Mouse (Mus musculus) gastrocnemius, postnatal 25 days (tissue): ENCODE results near the gene Mad1l1. TPM values are rescaled to one million over a fixed set of nuclear protein-coding genes. Genes with fewer than 3 reads are reported as not detected.

ENCODE experiments used
- DNase-seq: peaks from one replicate; pipeline ENCODE4 v3.0.0; 2022
- total RNA-seq, 2 experiments: library from RNA; stranded (reverse); gene quantifications; 1 replicate in 1 of 2; 2 replicates in 1 of 2; pipeline ENCODE4 v1.2.3; 2021

Gene Mad1l1
- total RNA-seq, 2 experiments from 2014 or later: 7.5 to 7.6 TPM

DNA sequence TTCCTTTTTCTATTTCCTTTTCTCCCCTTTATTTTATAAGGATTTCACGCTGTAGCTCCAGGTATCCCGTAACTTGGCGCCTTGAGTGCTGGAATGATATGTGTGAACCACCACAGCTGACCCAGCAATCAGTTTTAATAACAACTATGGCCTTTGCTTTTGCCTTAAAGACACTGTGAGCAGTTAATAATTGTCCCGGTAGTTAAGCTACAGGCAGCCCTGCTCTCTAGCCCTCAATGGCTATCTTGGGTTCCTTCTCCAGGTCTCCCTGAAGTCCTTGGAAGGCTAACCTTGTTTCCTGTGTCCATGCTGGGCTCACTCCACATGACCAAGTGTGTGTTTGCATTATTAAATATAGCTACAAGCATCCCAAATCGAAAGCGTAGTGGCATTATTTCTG, 237.0 kb downstream of the Mad1l1 start:
- no peak for DNase-seq

DNA sequence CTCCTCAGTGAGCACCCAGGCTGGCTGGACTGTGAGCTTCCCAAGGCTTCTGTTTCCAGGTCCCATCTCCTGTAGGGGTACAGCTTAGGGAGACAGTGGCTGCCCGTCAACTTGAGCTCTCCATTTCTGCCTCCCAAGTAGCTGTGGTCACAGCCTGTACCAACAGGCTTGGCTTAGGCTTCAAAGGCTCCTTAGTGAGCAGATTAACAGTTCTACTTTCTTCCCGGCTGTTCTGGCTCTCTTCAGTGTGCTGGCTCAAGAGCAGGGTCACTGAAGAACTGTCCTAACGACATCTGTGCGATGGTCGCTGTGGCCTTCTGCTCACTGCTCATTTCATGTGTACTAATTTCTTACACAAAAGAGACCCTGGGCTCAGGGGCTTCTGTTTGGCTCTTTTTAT, 237.4 kb downstream of the Mad1l1 start:
- peak; percentile 58 for DNase-seq

DNA sequence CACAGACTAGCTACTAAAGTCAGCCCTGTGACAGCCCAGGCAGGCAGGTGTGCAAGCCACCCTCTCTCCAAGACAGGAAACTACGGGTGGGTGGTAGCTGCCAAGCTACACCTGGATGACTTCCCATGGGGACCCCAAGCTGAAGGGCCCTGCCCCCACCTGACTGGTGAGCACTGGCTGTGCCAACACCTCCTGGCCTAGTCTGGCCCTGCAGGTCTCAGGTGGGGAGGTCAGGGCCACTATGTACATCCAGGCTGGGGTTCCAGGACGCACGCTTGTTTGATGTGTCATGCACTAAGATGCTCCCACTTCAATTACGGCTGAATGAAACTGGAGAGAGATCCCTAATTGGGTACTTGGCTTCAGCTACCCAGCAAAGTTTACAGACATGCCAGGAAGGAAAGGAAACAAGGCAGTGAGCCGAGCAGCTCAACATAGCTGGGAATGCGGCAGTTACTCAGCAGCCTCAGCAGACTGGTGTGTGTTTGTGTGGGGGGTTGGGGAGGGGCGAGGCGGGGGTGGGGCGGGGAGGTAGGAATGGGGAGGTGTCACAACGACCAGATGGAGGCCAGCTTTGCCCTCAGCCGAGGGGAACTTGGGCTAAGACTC, 239.0 kb downstream of the Mad1l1 start:
- peak; percentile 58 for DNase-seq

DNA sequence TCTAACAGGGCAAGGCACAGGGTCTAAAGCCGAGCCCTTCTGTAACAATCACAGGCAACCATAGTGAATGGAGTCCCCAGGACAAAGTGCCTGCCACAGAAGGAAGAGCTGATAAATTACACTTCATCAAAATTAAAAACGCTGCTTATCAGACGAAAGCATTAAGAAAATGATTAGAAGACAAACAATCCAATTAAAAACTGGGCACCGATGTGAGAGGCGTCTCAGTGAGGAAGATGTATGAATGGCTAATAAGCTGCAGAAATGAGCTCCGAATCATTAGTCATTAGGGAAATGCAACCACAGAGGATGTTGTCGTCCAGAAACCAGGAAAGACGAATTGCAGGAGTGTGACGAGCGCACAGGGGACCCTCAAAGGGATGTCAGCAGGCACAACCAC, 240.3 kb downstream of the Mad1l1 start:
- no peak for DNase-seq

DNA sequence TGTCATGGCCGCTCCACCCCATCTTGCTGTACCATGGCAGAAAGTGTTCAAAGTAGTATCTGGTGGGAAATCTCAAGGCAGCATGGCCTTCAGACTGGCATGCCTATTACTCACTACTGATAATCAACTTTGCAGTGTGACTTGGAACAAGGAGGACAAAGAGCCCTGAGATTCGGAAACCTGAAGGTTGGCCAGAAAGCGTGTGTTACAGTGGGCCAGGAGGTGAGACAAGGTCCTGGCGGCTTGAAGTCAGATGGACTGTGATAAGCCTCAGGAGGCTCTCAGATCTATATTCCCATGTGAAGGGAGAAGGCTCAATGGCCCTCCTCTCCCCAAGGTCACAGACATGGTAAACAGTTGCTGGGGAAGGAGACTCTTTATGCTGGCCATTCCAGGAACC, 241.8 kb downstream of the Mad1l1 start:
- no peak for DNase-seq

DNA sequence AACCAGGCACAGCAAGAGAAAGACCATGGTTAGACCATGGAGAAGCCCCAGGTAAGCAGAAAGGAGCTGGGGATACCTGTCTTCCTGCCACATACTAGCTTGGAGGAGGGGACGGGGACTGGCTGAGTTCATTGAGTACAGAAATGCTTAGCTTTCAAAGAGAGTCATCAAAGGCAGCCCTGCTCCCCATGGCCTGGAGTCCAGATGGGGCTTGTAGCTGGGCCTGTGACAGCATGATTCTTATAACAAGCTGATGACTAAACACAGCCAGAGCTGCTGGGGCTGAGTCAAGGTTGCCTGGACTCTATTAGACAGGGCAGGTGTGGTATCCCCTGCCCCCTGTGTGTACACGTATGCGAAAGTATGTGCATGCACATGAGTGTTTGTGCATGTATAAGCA, 242.9 kb downstream of the Mad1l1 start:
- DNase-seq: no peak

DNA sequence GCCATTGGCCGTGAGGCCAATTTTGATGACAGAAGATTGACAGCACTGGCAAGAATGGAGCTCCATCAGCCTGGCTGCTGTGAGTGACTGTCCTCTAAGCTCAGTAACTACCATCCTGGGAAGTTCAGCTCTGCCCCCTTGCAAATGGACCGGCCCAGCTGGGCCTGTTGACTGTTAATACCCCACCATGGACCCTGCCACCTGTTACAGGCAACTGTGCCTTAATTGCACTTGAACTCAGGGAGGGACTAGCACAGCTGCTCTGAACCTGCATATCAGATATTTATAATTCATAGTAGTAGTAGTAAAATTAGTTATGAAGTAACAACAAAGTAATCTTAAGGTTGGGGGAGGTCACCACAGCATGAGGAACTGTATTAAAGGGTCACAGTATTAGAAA, 244.9 kb downstream of the Mad1l1 start:
- no peak for DNase-seq

DNA sequence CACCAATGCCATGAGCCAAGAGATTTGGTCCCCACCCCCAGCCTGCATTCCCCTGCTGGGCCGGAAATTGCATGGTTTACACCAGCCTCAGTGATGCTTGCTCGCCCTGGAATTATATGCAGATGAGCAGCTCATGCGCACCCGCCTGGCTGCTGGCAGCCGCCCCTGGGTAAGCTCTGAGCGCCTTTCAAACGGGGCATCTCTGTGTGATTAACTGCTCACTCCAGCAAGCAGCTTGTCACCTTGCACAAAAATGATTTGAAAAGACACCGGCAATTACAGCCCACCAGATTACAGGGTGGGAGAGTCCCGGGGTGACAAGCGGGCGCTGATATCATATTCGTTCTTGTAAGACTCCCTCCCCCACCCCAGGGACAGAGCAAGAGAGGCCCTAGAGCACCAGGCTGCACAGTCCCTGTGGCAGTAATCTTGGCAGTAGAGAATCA, 247.7 kb downstream of the Mad1l1 start:
- DNase-seq: no peak

DNA sequence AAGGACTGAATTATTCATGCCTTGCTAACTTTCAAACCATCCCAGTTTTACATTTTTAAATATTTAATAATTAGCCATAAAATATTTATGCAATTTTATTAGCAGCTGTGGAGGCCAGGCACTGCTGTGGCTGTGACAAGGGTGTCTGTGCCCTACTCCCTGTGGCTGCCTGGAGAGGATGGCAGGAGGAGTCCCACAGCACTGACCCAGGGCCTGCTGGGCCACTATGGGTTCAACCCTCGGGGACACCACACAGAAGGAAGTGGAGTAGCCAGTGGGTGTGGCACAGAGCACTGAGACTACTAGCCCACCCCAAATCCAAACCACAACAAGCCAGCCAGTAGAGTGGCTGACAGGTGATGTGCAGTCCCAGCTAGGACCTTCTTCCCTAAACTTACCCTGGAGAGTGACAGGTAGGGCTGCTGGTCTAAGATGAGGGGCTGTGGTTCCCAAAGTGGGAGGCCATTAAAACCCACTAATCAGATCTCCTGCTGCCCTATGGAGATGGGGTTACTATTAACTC, 248.1 kb downstream of the Mad1l1 start:
- DNase-seq: no peak

DNA sequence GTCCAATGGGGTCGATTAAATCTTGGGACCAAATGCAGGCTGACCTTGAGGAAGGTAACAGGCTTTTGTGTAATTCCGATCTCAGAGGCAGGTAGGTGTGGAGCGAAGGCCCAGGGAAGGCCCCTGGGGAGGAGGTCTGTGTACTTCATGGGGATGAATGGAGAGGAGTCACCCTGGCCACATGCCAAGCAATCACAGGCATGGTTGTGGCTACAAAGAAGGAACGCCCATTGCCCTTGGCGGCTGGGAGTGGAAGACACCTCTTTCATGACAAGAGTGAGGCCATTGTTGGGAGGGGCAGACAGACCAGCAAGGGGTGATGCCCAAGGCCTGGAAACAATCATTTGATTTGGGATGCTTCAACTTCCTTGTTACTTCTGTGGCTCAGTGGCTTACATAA, 252.8 kb downstream of the Mad1l1 start:
- no peak for DNase-seq

DNA sequence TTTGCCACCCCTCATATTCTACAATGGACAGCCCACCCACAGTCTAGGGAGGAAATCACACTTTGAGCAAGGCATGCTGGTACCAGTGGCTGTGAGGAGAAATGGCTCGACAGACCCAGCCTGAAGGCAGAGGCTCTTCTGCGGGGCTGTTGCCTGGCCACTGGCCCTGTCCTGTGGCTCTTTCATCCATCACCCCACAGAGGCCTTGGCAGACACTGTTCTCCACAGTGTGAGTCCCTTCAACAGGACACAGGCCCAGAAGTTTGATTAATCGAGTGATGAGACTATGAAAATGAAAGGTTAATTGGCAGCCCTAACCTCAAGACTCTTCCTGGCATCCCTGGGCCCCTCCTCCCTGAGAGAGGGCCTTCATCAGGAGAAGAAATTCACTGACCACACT, 253.3 kb downstream of the Mad1l1 start:
- DNase-seq: no peak

DNA sequence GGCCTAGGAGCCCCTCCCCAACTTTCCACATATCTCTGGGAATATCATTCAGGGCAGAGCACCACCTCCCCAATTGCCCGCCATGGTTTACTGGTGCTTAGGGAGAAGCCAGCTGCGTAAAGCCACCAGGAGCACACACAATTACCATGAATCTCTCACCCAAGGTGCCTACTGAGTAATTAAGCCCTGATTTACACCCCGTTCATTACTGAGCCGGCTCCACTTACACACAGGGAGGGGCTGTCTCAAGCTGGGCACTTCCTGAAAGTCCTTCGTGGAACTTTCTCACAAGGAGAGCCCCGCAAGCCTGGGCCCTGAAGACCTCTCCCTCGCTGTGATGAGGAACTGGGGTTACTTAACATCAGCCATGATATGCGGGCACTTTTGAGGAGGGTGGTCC, 254.6 kb downstream of the Mad1l1 start:
- no peak for DNase-seq

DNA sequence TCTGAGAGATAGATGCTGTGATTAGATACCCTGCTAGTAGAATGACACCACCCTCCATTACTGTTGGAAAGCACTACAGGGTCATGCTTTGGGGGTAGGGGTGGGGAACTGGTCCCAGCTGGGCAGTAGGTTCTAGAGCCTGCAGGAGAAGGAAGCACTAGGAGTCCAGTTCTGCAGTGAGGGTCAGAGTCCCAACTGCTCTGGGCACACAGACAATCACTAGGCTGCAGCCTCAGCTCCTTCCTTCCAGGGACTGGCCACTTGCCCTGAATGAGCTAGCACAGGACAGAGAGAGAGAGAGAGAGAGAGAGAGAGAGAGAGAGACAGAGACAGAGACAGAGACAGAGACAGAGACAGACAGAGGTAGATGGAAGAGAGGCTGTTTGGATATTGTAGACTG, 255.1 kb downstream of the Mad1l1 start:
- no peak for DNase-seq

DNA sequence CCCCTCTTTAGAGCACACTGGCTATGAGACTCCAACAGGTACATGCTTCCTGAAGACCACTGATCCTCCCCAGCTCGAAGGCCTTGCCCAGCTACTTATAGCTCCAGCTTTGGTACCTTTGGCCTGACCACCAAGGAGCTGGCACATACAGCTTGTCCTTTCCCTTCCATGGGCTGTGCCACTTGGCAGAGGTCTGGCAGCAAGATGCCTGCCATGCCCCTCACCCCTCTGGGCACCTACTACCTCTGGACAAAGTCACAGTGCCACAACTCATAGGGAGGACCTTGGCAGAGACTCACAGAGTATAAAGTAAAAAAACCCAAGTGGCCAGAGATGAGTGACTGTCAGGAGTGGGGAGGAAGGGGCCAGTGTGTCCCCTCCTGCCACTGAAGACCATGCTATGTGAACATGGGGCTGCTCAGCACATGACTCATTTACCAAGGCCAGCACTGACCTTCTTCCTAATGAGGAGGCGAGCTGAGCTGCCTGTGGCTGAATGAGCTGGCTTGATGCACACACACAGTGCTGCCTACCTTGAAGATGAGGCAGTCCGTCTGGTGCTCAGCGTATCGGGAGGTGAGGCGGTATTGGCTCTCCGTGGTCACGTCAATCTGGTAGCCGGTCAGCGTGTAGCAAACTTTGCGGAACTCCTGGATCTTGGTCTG, 255.9 kb downstream of the Mad1l1 start:
- DNase-seq: no peak

DNA sequence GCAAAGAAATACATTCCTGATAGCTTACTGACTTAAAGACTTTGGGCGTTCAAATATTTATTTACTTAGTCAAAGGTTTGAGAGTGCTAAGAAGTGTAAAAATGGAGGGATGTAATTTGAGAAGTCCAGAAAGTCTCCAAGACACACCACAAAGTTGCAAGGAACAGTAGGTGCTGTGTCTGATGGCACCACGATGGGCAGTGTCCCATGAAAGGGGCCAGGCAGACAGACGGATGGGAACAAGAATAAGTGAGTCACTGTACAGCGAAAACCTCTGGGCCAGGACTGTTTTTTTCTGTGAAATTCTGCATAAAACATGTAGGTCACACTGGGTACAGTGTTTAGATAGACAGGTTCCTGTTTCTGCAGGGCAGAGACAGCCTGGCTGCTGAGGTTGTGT, 256.8 kb downstream of the Mad1l1 start:
- DNase-seq: no peak

DNA sequence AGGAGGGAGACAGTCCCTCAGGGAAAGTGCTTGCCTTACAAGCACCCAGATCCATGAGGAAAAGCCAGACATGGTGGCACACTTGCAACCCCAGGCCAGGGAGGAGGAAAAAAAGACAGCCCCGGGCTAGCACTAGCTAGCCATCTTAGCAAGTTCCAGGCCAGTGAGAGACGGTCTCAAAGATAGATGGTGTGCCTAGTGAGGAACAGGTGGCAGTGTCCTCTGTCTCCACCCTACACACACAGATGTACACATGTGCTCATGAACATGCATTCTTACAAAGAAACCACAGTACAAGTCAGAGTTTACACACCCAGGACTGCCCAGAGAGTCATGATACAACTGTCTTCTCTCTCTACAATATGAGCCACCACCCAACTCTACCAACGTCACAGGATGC, 258.5 kb downstream of the Mad1l1 start:
- DNase-seq: no peak

DNA sequence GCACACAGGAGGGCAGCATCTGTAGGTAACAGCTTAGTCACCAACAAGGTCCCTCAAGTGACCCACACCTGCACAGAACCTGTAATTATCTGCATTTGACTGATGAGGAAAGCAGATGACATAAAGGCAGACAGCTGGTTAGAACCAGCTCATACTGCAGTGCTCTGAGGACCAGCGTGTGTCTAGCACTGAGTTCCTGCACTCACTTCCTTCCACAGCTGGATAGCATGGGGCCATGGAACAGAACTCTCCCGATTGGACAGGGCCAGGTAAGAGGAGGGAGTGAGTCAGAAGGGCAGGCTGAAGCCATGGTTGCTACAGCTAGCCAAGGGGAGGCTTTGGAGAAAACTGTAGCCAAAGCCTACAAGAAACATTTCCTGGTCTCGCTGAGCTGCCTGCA, 259.0 kb downstream of the Mad1l1 start:
- DNase-seq: no peak

DNA sequence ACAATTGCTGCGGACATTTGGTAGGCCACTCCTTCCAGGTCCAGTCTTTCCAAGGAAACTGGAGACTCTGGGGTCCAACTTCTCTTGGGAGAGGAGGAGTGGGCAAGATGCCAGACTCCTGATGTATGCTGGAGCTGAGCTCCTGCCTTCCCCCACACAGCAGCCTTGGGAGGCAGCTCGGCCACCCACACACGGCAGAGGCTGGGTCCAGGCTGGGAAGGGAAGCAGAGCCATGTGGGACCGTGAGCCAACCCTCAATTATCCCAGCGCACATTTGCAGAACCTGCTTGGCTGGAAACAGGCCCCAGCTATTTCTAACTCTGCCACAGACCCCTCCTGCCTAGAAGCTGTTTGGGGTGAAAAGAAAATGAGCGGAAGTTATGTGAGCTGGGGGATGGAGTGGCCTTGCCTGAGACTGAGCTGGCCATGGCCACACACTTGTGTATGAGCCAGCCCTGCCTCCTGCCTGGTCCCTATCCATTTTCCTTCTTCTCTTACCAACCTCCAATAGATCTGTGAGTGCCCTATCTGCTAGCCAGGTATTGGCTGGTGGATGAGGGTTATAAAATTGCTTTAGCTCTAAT, 260.0 kb downstream of the Mad1l1 start:
- DNase-seq: no peak

DNA sequence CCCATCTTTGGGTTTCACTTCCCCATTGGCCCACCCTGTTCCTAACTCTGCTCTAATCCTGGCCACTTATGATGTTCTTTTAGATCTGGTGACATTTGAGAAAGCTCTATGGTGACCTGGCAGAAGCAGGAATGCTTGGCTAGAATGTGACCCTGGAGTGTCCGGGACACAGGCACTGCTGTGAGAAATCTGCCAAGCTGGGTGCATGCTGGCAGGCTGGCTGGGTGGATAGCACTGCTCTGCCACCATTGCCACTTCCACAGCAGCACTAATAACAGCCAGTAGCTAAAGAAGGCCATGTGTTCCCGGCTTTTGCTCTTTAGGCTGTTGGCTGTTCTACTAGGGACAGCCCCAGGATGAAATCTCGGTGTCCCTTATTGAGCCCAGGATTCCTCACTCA, 265.1 kb downstream of the Mad1l1 start:
- peak; percentile 66 for DNase-seq

DNA sequence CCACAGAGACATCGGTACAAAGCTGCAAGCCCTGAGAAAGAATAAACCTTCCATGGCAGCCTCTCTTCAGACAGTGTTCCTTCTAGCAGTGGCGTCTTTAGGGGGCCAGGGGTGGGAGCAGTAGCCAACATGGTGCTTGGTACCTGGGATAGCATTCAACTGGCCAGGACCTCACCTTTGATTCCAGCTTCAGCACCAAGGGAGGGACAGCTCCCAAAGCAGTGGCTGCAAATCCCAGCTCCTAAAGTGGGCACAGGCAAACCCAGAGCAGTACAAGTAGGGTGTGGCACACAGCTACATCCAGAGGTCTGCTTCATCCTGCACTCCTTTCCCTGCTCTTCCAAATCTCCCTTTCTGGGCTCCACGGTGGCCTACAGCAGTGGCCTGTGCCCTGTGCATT, 265.9 kb downstream of the Mad1l1 start:
- DNase-seq: no peak

DNA sequence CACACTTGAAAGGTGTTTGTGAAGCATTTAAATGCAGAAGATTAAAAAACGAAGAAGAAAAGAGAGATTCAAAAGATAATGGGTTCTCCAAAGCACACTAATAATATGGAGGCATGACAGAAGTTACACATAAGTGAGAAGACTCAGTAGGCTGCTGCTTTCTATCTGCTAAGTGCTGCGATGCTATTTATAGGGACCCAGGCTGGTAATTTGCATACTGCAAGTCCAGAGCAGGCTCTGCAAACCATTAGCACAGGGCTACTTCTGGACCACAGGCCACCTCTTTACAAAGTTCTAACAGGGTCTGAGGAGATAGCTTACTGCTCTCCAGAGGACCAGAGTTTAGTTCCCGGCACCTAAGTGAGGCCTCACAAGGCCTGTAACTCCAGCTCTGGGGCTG, 267.7 kb downstream of the Mad1l1 start:
- no peak for DNase-seq

DNA sequence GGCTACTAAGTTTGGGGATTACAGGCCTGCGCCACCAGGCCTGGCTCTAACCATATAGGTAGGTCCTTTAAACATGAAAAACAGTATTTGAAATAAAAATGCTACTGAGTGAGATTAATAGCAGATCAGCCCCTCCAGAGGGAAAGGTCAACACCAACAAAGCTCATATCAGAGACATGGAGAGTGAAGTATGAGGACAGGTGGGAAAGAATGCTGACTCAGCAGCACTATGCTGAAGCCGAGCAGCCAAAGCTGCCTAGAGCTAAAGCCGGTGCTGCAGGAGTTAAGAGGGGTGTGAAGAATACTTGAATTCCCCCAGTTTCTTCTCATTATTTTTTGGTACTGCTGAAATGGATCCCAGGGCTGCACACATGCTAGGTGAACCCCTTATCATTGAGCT, 268.9 kb downstream of the Mad1l1 start:
- DNase-seq: no peak

DNA sequence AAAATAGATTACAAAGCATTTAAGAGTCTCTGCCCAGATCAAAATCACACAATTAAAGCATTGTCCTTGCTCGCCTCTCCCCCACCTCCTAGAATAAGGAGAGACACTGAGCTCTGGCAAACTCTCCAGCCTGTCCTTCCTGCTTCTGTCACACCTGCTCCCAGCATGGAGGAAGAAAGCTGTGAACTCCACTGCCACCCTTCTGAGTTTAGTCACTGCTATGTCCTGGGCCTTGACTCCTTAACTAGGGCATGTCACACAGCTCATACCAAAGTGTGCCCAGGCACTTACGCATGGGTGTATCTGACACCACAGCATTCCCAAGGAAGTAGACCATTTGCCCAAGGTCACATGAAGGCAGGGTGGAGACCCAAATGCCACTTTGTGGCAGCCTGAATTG, 275.9 kb downstream of the Mad1l1 start:
- no peak for DNase-seq

DNA sequence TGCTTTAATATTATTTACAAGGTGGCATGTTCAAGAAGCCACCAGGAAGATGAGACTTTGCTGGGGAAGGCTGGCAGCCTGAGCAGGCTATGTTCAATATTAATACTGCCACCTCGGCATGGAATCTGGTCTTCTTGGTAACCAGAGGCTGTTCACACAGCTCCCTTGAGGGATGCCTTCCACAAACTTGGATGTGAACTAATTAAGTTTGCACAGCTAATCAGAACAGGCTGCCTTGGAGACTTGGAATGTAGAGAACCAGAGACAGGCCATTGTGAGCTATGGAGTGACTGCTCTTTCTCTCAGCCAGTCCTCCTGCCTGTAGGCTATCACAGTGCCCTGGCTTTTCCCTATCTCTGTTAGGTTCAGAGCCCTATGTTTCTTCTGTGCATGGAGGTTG, 278.4 kb downstream of the Mad1l1 start:
- no peak for DNase-seq
